Mouse (Mus musculus) kidney, postnatal 36 days (tissue): Measurements from ENCODE around the gene Nckipsd.

ENCODE experiments used
- DNase-seq, 2 experiments: peaks; one replicate each; pipeline ENCODE4 v3.0.0; 2021 to 2022; ENCODE audit warnings: mixed read lengths in 2 of 2

The Nckipsd gene

DNA sequence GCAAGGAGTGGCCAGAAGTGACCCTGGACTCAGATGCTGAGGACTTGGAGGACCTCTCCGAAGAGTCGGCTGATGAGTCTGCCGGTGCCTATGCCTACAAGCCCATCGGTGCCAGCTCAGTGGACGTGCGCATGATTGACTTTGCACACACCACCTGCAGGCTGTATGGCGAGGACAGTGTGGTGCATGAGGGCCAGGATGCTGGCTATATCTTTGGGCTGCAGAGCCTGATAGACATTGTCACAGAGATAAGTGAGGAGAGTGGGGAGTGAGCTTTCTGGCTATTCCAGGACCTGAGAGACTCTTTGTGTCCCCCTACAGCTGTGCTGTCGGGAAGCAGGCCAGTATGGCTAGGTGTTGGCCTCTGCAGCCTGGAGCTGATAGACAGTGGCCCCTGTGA, 2.4 kb upstream of the Nckipsd start:
- no peak for DNase-seq

DNA sequence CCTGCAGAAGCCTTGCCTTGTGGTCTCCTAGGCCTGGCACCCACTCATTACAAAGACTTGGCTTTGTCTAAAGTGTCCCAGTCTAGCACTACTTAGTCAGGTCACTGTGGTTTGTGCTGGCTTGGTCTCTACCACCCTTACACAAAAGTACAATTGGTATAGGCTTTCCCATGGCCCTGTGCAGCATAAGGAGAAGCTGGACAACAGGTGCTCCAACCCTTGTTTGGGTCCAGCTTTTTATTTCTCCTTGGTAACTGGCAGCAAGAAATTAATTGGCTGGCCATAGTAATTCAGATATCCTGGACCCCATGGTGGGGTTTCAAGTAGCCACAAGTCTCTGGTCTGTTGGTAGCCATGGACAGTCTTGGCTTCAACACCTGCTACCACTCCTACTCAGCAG, 1.8 kb upstream of the Nckipsd start:
- no peak for DNase-seq

- DNase-seq: no peak
These were observed 1.3 kb upstream of the Nckipsd start for GRCm38 (mm10) chr9:108806831-108807230.

DNA sequence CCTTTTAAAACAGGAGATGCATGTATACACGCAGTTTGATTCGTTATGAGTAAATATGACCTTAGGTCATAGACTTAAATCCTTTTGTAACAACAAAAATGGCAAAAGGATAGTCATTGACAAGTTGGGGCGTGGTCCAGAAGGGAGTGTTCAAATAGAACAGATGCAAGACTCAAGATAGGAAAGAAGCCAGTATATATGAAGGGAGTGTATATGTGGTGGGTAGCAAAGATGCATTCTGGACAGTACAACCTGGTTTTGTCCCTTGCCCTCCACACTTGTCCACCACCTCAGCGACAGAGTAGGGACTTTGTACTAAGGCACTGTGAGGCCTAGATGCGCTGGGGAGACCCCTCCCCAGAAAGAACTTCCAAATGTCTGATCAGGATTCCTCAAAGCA, 494 bp upstream of the Nckipsd start:
- DNase-seq: no peak

- peak; percentile 57 to 67 for DNase-seq
These were observed 1.0 kb downstream of the Nckipsd start for GRCm38 (mm10) chr9:108809188-108809587.

DNA sequence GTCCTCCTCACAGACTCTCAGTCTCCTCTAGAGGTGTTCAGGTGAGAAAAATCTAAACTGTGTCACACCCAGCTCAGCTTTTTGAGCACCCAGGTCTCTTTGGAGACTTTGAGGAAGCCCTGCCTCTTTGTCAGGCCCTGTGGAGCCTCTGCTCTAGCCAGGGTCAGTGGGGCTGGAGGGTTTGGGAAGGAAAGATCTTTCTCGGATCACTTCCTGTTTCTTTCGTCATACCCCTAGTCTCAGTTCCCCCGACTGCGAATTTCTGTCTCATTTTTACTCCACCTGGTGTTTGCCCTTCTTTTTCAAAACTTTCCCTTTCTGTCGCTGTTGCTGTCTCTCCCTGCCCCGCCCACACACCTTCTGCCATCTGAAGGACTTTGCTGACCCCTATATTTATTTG, 1.6 kb downstream of the Nckipsd start:
- no peak for DNase-seq

- peak in 1 of 2 experiments; percentile 46 for DNase-seq
These were observed 2.3 kb downstream of the Nckipsd start for GRCm38 (mm10) chr9:108810516-108810915.

DNA sequence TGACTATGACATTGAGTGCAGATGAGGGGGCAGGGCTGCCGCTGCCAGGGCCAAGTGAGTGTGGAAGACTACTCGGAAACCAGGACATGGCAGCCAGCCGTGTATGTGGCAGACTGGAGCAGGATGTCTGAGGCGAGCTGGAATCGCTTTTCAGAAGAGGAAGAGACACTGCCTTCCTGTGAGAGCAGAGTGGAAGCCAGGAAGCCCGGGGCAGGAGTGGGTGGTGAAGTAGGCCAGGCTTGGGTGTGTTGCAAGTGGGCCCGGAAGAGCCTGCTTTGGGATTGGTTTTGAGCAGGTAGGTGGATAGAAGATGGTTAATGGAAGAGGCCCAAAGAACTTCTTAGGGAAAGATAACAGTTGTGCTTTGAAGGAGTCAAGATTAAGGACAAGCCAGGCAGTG, 7.4 kb downstream of the Nckipsd start:
- no peak for DNase-seq

GRCm38 (mm10) chr9:108819495-108819894, 11.3 kb downstream of the Nckipsd start:
- DNase-seq: peak; percentile 63 to 89

GRCm38 (mm10) chr9:108820077-108820476, 11.9 kb downstream of the Nckipsd start:
- no peak for DNase-seq

DNA sequence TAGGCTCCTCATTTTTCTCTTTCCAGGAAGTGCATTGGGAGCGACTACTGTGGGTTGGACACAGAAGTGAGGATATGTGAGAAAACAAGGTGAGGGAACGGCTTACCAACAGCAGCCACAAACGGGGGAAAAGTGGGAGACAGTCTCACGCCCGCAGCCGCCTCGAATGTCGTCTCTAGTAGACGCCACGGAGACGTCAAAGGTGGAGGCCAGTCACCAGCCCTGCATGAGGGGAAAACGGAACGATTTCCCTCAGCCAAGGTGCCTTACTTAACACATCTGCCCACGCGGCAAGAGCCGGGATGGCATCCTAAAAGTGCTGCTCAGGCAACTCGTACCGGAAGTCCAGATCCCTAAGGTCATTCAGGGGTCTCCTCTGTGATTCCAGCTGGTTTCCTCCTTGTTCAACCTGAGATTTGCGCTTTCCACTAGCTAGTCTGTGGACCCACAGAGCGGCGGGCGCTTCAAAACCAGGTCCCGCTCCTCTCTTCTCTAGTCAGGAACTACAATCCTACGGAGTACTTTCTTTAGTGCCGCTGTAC, 16.0 kb downstream of the Nckipsd start:
- DNase-seq: no peak

GRCm38 (mm10) chr9:108824755-108825413, 16.7 kb downstream of the Nckipsd start:
- DNase-seq: no peak

DNA sequence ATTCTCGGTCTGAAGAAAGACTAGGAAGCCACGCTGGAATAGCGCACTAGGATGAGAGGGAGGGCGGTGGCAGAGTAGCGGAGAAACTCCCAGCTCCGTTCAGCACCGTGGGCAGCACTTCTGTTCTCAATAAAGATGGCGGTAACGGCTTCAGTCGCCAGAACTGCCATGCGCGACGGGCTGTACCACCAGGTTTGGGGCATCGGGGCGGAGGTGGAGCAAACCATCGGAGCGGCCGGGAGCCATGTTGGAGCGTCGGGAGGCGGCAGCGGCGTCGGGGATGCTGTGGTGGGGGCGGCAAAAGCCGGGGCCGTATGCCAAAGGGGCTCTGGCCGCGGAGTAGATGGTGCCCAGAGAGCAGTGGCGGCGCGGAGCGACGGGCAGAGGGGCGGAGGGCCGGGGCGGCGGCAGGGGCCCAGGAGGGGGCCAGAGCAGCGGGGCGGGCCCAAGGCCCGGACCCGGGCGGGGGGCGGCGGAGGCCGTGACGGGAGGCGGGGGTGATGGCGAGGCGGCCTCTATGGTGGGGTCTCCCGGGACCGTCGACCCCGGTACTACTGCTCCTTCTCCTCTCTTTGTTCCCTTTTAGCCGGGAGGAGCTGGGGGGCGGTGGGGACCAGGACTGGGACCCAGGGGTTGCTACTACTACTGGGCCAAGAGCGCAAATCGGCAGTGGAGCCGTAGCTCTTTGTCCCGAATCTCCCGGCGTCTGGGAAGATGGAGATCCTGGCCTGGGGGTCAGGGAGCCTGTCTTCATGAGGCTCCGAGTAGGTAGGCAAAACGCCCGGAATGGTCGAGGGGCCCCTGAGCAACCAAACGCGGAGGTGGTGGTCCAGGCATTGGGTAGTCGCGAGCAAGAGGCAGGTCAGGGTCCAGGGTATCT, 17.9 kb downstream of the Nckipsd start, which contains the start of gene Celsr3:
TSS of gene Celsr3 (plus strand) at position 501 of the 880 bp plus-strand sequence.
- DNase-seq: peak in 1 of 2 experiments; percentile 38

DNA sequence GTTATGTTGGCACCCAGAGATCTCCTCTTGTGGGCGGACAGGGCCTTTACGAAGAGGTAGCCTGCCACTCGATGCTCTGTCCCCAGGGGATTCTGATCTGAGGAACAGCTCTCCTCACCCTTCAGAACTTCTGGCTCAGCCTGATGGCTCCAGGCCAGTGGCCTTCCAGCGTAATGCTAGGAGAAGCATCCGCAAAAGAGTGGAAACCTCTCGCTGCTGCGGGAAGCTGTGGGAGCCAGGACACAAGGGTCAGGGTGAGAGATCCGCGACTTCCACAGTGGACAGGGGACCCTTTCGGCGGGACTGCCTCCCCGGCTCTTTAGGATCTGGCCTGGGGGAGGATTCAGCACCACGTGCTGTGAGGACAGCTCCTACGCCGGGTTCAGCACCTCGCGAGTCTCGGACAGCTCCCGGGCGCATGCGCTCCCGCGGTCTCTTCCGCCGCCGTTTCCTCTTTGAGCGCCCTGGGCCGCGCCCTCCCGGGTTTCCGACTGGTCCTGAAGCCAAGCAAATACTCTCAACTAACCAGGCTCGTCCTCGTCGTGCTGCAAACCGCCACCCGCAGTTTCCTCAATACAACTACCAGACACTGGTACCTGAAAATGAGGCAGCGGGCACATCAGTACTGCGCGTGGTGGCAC, 18.7 kb downstream of the Nckipsd start:
- peak; percentile 68 to 84 for DNase-seq

GRCm38 (mm10) chr9:108827454-108827853, 19.3 kb downstream of the Nckipsd start:
- no peak for DNase-seq

DNA sequence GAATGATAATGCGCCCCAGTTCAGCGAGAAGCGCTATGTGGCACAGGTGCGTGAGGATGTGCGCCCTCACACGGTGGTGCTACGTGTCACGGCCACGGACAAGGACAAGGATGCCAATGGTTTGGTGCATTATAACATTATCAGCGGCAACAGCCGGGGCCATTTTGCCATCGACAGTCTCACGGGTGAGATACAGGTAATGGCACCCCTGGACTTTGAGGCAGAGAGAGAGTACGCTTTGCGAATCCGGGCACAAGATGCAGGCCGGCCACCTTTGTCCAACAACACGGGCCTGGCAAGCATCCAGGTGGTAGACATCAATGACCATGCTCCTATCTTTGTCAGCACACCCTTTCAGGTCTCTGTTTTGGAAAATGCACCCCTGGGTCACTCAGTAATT, 19.7 kb downstream of the Nckipsd start:
- DNase-seq: no peak

- DNase-seq: no peak
These were observed 23.5 kb downstream of the Nckipsd start for GRCm38 (mm10) chr9:108831637-108832036.

DNA sequence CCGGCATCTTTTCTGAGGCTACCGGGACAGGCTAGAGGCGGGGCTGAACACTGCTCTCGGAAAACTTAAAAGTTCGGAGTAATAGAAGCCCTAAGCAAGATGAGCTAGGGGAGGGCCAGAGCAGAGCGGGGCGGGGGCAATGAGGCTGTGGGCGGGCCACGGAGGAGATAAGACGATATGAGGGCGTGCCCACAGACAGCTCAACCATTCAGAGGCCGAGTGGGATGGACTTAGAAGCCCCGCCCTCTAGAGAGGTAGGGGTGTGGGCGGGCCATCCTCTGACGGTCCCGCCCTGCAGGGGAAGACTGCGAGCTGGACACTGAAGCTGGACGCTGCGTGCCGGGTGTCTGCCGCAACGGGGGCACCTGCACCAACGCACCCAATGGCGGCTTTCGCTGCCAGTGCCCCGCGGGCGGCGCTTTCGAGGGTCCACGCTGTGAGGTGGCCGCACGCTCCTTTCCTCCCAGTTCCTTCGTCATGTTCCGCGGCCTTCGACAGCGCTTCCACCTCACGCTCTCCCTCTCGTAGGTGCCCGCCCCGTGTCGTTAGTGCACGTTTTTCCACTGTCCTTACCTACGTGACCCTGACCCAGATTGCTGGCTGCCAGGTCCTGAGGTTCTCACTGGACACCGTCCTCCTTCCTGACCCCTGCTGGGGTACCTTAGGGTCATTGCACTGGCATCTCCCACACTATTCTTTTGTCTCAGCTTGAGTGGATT, 24.4 kb downstream of the Nckipsd start:
- DNase-seq: peak; percentile 94 to 97

DNA sequence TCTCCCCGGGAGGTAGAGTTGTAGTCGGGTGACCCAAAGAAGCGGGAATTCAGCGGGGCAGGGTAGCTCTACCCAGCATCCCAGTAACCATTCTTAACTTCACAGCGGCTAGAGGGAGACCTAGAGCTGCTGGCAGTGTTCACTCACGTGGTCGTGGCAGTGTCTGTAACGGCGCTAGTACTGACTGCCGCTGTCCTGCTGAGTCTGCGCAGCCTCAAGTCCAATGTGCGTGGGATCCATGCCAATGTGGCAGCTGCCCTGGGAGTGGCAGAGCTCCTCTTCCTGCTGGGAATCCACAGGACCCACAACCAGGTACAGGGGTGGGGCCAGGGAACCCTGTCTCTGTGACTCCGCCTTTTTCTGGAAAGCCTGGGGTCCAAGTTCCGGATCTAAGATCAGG, 34.8 kb downstream of the Nckipsd start:
- DNase-seq: peak; percentile 90 to 91

DNA sequence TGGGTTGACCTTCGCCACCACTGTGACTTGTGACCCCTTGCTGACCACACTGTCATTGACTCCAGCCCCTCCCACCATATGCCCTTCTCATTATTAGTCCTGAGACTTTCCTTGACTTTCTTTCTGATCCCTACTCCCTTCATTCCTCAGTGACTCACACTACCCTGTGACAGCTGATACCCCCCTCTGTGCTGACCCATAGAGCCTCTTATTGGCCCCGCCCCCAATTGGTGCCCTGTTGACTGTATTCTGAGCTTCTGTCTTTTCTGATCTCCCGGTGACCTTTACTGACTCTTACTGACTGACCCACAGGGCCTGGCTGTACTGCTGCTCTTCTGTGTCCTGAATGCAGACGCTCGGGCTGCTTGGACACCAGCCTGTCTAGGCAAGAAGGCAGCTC, 37.2 kb downstream of the Nckipsd start:
- DNase-seq: no peak

DNA sequence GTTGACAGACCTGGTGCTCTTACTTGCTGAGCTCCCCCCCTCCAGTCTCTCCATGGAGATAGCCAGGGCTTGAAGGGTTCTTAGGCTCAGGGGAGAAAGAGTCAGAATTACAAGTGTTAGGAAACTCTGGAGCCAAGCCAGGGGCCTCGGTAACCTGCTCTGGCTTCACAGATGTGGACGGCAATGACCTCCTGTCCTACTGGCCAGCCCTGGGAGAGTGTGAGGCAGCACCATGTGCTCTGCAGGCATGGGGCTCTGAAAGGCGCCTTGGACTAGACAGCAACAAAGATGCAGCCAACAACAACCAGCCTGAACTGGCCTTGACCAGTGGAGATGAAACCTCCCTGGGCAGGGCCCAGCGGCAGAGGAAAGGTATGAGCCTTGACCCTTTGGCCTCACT, 39.2 kb downstream of the Nckipsd start:
- DNase-seq: peak; percentile 60 to 71

DNA sequence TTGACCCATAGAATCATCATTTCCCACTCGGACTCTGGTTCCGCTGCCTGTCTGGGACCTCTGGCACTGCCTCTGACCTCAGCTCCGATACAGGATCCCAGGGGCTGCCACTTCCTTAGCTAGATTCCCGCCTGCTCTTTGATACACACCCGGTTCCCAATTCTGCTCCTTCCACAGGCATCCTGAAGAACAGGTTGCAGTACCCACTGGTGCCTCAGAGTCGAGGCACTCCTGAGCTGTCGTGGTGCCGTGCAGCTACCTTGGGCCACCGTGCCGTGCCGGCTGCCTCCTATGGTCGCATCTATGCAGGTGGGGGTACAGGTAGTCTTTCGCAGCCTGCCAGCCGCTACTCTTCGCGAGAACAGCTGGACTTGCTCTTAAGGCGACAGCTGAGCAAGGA, 40.3 kb downstream of the Nckipsd start:
- no peak for DNase-seq

- DNase-seq: no peak
These were observed 44.8 kb downstream of the Nckipsd start, which contains the start of gene Slc26a6 for GRCm38 (mm10) chr9:108852976-108853375. TSS of gene Slc26a6 (plus strand) at chr9:108853283.
